Mouse (Mus musculus) spleen, postnatal 36 days (tissue): ENCODE data around the gene Supt4a.

Experiments
- DNase-seq, 2 experiments: peaks; one replicate each; pipeline ENCODE4 v3.0.0; 2022; ENCODE audit warnings: low spot score in 2 of 2, mixed read lengths in 1 of 2

The Supt4a gene

DNA sequence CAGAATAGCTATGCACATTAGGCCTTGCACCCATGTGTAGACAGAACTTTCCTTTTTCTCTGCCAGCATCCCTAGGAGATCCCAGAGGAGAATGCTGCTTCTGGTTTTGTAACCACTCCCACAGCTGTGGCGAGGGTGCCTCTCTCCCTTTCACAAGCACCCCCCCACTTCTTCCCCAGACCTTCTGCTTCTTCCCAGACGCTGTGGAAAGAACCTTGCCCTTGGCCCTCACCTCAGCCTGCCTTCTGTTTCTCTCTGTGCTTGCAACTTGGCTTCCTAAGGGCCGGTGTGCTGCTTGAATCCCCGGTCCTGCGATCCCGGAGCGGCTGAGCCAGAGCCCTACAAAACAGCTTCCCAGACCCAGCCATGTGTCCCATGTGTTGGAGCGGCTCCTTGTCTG lies 13.7 kb downstream of the Supt4a start:
- DNase-seq: peak; percentile 48 to 64

GRCm38 (mm10) chr11:87751491-87751966 lies 14.2 kb downstream of the Supt4a start:
- DNase-seq: peak; percentile 88 to 91

GRCm38 (mm10) chr11:87752307-87752706 lies 15.0 kb downstream of the Supt4a start:
- DNase-seq: no peak

- peak in 1 of 2 experiments; percentile 31 for DNase-seq
Measured at GRCm38 (mm10) chr11:87753255-87753654, 15.9 kb downstream of the Supt4a start.

DNA sequence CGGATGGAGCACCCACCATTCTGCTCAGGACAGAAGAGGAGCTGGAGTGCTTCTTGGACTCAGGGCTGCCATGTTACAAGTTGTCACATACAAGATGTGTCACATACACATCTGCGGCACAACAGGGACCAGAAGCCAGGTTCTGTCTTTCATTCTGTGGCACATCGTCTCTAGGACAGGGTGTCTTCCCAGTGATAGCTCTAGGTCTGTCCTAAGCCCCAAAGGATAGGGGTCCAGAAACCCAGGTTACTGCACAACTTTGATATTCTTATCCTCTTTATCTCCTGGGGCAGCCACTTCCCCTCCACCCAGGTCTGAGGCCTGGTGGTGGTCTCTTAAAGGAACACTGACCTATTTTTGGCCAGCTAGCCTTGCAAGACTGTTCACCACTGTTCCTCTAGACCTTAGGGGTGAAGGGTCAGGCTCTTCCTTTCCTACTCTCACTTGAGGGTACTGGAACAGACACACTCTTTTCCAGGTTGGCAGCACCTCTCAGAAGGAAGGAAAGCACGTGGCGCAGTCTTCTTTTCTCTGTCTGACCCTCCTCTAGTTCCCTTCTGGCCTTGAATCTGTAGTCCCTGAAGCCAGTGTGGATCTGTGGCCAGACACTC lies 16.6 kb downstream of the Supt4a start:
- peak; percentile 46 to 48 for DNase-seq

- peak; percentile 94 to 95 for DNase-seq
Measured at GRCm38 (mm10) chr11:87754603-87755002, 17.3 kb downstream of the Supt4a start.

DNA sequence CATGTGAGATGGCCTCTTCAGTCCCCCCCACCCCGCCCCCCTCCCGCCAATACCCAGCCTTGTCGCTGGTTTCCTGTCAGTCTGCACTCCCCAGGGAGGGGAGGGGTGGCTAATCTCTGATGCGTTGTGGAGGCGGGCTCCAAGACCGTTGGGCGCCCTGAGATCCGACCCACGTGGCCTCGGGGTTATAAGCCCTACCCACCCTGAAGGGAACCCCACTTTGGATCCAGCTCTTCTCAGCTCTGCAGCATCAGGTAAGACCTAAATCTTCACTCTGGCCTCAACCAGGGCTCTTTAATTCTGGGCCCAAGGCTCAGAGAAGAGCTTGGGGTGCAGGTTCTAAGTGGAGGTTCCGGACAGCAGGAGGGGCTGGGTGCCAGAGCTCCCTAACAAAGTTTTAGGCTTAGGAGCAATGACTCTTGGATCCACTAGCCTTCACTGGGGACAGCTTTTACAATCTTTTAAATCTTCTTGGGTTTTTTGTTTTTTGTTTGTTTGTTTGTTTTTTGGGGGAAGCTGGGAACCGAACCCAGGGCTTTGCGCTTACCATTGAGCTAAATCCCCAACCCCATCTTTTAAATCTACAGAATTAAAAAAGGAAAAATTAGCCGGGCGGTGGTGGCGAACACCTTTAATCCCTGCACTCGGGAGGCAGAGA lies 18.1 kb downstream of the Supt4a start:
- DNase-seq: peak; percentile 99 to 100

DNA sequence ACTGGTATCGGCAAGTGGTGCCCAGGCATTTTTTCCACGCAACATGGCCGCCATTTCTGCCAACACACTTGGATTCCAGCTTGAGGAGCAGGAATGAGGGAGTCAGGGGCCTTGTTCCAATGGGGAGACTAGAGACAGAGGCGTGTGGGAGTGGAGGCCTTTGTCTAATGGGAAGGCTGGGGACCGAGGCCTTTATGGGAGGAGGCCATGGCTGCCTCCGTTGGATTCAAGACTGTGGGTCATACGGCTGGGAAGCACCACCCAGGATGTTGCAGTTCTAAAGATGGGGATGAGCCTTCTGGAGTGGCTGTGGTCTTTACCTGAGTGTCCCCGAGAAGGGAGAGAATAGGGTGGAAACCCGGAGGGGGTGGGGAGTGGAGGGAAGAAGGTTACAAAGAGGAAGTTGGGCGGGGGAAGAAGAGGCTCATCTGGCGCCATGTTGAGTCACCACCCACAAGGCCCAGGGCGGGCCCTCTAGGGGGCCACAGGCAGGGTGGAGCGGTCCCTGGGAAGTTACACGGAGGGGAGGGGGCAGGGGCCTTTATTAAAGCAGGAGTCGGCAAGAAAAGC lies 19.0 kb downstream of the Supt4a start:
- DNase-seq: peak; percentile 87 to 90

DNA sequence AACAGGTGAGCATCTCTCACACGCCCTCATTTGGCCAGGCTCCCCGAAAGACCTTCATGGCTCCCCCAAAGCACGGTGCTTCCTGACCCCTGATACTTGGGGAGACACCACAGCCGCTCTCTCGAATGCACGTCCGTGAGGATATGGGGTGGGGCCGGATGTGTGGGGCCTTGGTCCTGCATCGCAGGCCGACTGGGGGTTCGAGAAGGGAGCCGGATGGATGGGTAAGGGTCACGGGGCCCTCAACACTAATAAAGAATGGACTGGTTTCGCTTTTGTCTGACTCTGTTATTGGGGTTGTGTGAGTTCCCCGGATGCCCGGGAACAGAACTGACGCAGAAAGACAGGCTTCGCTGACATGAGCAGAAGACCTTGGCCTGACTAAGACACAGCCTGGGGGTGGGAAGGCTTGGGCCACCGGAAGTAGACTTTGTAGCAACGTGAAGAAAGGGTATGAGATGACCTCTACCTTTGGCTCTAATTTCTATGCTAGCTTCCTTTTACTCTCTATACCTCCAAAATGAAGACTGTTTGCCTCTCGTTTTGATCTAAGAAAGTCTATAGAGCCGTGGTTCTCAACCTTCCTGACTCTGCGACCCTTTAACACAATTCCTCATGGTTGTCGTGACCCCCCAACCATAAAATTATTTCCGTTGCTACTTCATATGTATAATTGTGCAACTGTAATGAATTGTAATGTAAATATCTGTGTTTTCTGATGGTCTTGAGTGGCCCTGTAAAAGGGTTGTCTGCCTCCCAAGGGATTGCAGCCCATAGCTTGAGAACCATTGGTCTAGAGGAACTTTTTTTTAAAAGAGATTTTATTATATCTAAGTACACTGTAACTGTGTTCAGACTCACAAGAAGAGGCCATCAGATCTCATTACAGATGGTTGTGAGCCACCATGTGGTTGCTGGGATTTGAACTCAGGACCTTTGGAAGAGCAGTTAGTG lies 19.9 kb downstream of the Supt4a start:
- peak; percentile 57 to 68 for DNase-seq

- peak; percentile 52 to 59 for DNase-seq
Measured at GRCm38 (mm10) chr11:87758161-87758911, 21.0 kb downstream of the Supt4a start.

DNA sequence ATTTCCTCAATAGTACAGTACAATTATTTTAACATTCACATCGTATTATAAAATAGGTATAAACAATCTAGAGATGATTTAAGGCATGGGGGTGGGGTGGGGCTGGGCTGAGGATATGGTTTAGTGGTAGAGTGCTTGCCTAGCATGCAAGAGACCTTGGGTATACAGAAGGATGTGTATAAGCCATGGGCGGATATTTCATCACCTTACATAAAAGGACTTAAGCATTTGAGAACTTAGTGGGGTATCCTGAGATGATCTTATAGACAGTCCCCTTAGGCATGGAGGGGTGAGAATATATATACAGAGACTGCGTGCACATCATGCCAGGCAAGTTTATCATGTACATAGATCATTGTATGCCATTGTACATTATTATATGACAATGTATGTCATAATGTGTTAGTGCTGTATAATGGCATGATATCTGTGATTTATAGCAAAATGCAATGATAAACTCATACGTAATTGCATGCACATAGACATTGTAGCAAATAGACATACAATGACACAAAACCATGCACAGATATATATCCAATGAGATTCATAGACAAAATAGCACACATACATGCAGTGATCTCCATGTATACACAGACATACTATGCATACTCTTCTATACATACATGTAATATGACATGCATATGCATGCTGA lies 21.7 kb downstream of the Supt4a start:
- DNase-seq: peak; percentile 33 to 55

DNA sequence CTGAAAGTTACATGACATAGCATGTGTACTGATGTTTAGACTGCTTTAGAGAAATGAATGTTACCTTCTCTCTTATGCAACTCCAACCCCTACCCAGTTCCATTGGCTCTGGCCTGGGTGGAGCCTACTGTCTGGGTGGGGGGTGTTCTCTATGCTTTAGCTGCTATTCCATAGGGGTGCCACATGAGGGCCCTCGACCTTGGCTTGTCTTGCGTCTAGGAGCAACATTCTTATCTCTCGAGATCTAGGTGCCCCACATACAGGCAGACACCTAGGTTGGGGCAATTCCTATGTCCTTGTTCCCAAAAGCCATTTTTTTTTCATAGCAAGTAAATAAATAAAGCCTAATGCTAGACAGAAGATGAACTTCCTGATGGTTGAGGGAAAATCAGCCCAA lies 22.3 kb downstream of the Supt4a start:
- DNase-seq: peak; percentile 78 to 83

- DNase-seq: peak; percentile 47 to 56
Measured at GRCm38 (mm10) chr11:87760301-87761081, 23.1 kb downstream of the Supt4a start, which contains the start of gene Tspoap1. Gene Tspoap1 (plus strand): TSS chr11:87760541.

GRCm38 (mm10) chr11:87761181-87761721 lies 23.9 kb downstream of the Supt4a start:
- DNase-seq: no peak

DNA sequence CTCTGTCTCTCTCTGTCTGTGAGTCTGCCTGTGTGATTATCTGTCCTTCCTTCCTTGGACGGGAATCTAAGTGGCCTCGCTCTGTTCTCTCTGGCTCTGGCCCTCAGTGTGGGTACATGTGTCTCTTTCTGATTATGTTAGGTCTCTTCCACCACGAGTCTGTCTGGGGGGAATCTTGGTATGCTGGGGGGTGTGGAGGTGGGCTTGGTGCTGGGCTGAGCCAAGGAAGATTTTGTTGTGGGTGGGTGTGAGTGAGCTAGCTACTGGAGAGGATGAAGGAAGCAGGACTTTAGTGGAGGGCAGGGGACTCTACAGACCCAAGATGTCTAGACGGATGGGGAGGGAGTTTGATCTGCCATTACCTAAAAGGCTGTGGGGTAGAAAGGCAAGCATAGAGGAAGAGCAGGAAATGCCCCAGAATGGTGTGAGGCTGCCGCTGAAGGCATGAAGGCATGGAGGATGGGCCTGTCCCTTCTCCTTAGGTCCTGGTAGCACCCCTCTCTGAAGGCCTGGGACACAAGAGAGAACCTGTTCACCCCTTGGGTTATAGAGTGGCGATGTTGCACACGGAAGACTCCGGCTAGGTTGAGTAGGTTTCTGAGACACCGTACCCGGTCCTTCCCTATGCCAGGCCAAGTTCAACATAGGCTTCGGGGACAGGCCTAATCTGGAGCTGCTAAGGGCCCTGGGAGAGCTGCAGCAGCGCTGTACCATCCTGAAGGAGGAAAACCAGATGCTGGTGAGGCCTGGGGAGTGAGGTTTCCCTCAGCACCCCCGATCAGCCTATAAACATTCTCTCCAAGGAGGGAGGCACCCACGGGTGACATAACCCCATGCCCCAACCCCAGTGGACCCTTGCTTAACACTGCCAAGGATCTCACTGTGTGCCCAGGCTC lies 24.7 kb downstream of the Supt4a start:
- DNase-seq: no peak

DNA sequence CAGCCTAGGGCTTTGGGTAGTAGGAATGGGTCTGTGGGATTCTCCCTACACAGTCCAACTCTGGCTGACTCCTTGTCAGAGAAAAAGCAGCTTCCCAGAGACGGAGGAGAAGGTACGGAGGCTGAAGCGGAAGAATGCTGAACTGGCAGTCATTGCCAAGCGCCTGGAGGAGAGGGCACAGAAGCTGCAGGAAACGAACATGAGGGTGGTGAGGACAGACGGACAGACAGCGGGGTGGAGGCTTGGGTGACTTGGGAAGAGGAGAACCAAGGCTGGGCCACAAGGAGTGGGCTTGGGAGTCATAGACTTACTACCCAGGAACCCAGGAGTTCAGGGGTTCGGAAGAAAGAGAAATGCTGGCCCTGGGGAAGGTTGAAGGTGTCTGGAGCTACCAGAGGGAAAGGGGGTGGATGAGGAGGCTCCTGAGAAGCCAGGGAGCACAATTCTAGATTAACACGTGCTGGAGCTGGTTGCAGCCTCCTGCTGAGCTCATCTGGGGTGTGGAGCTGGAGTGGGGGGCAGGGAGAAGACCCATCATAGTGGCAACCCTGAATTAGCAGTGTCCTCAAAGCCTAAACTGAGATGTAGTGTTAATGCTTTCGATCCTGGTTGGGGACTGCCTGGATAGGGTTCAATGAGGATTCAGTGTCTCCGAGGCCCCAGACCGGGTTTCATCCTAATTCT lies 25.5 kb downstream of the Supt4a start:
- DNase-seq: no peak

DNA sequence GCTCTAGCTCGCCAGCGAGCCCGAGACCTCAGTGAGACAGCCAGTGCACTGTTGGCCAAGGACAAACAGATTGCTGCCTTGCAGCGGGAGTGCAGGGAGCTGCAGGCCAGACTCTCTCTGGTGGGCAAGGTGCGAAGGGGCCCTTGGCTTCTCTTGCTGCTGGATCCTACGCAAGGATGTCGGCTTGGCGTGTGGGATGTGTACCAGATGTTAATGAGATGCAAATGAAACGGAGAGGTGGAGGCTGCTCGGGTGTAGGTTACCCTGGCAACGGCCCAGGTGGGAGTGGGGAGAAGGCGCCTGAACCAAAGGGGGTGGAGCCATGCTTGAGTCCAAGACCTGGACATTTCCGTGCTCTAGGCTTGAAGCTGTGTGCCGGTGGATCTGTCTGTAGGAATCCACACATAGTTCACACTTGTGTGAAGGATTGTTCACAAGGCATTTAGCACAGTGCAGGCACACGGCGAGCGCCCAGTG lies 26.2 kb downstream of the Supt4a start:
- DNase-seq: no peak
